Mouse (Mus musculus) left cerebral cortex, adult 2 months (tissue): ENCODE data around the gene Upf2. TPM values are rescaled to one million over a fixed set of nuclear protein-coding genes. Genes with fewer than 3 reads are reported as not detected.

ENCODE experiments used
- DNase-seq, 2 experiments: peaks; one replicate each; pipeline ENCODE4 v3.0.0; 2021 to 2022; ENCODE audit warnings: low spot score in 2 of 2, mixed read lengths in 1 of 2; ENCODE audit errors: extremely low spot score in 1 of 2
- H3K27ac ChIP-seq: fragments of 200-600 bp; 2 replicates; pipeline ENCODE4 v1.8.1; 2022
- H3K4me3 ChIP-seq: fragments of 200-600 bp; 2 replicates; pipeline ENCODE4 v1.8.1; 2022
- CTCF ChIP-seq: fragments of 200-600 bp; IDR thresholded peaks from 2 replicates; pipeline ENCODE4 v1.8.1; 2022; ENCODE audit warnings: antibody characterized with exemption, mild to moderate bottlenecking, moderate library complexity
- intact Hi-C: fragments of 180-260 bp; cut with DNase I; formaldehyde crosslinking; loops from one replicate; pipeline ENCODE4 v1.15.1; 2025
- total RNA-seq, 2 experiments: library from RNA; stranded (reverse); gene quantifications; 2 replicates each; pipeline ENCODE4 v1.2.3; 2021

The Upf2 gene
- total RNA-seq, 2 experiments from 2014 or later, result 43.9 to 44.1 TPM

DNA sequence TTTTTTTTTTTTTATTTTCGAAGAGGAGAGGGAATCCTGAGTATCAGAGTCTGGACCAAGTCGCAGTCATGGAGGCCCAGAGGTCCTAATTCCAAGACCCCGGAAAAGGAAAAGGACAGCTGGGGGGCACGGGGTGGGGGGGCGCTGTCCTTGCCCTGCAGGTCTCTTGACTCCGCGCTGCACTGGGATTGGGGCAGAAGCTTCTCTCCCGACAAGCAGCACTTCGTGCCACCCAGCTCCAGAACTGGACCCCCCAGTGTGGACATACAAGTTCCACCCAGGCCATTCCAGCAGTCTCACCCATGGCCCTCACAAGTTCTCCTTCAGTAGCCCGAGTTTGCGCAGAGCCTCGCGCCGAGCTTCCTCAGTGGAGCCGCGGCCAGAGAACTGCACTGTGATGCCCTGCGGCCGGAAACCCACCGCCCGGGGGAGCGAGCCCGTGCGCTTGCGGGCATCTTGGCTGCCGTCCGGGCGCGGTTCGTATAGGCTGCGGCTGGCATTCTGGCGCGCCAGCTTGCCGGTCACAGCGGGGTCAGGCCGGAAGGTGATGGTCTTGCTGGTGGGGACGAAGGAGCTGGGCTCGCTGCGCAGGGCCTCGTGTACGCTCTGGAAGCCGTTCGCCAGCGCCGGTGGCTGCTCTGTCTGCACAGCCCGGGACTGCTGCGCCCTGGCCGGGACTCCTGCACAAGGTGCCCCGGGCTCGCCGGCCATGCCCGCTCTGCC is 148.9 kb downstream of the Upf2 start:
- TF ChIP-seq CTCF, result no peak
- intact Hi-C loops, result no loop called here
- peak in 1 of 2 experiments; percentile 21 for DNase-seq
- H3K4me3 ChIP-seq, result peak overlapping the region; percentile 44
- H3K27ac ChIP-seq, result no peak overlapping the region

DNA sequence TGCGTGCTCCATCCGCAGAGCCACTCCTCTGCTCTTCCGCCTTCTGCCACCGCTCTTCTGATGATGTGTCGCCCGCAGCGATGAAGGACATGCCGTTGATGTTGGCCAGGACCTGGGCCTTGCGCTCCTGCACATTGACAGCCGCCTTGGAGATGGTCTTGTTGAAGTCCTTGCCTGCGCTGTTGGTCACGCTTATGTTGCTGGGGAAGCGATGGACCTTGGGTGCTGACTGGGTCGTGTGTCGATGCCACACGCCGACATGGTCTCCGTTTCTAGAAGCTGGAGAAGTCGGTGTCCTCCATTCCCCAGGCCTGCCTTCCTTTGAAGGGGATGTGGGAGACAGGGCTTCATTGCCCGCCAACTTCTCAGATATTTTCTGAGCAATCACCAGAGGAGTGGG is 149.5 kb downstream of the Upf2 start:
- no peak for DNase-seq
- intact Hi-C loops, result no loop called here
- no peak for TF ChIP-seq CTCF
- H3K27ac ChIP-seq, result no peak overlapping the region
- H3K4me3 ChIP-seq, result peak overlapping the region; percentile 44

DNA sequence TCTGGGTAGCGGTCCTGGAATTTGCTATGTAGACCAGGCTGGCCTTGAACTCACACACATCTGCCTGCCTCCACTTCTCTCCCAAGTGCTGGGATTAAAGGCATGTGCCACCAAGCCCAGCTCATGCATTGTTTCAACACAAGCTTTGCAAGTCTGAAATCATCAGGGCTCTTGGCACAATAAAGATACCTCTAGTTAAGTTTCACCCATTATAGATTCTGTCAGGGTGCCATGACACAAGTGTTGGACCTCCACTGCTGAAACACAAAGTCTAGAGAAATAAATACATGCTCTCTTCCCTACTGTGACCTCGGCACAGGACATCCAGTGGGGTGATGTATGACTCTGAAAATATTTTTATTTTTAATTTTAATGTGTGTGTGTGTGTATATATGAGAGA is 154.2 kb downstream of the Upf2 start:
- TF ChIP-seq CTCF, result no peak
- intact Hi-C loops, result no loop called here
- DNase-seq, result no peak
- Histone ChIP-seq H3K27ac (no peak overlapping the region), H3K4me3 (no peak overlapping the region)

Other genes with a start within 250 kb of the Upf2 start
- 100 to 1,000 TPM; 129 to 132 TPM for gene Camk1d, start 237.0 kb upstream of the Upf2 start, total RNA-seq
- 10 to 100 TPM; 20.4 to 21.1 TPM for gene Nudt5, start 106.5 kb upstream of the Upf2 start, total RNA-seq
- gene Cdc123, start 106.3 kb upstream of the Upf2 start, total RNA-seq, result 100 to 1,000 TPM; 148 to 155 TPM
- gene Gm13199, start 88.5 kb upstream of the Upf2 start, total RNA-seq, result 1 to 10 TPM; 2.4 to 3.2 TPM
- gene Sec61a2, start 56.0 kb upstream of the Upf2 start, total RNA-seq, result 100 to 1,000 TPM in 1 of 2 experiments, 10 to 100 TPM in 1; 98.1 to 104 TPM
- 10 to 100 TPM; 10.5 to 13.2 TPM for gene Dhtkd1, start 8.7 kb upstream of the Upf2 start, total RNA-seq
- gene Proser2, start 178.7 kb downstream of the Upf2 start, total RNA-seq, result 1 to 10 TPM; 3.2 to 4.1 TPM